Mouse (Mus musculus): ENCODE measurements around the gene Ramp1. TPM values are rescaled to one million over a fixed set of nuclear protein-coding genes. Genes with fewer than 3 reads are reported as not detected.

Gene Ramp1
- polyA plus RNA-seq, 1 experiment from 2014 or later, result 5.2 TPM

DNA sequence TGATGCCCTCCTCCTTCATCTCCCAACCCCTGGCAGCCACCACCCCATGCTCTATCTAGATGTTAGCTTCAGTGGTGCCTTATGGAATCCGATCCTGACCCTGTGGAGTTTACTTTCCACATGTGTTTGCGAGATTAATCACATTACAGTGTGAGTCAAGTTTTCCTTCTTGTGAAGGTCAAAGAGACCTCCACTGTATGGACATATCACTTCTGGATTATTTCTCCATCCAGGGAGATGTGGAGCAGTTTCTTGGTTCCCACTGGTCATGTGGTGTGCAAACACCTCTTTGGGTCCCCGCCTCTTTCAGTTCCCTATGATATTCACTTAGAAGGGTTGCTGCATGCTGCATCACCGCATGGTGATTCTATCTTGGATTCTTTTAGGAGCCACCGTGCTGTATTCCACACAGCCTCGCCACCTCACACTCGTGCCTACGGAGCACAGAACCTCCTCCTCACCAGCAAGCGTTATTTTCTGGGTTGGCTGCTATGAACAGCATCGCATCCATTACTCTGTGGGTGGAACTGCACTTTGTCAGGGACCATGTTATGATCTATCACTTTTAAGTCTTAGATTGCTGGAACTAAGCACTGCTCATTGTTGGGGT lies 9.3 kb downstream of the Ramp1 start:
- Histone ChIP-seq H3K4me1 (ENCODE audit: control insufficient read depth, low read depth, low read length) (peaks cover 4% of the 10 kb centered on the region), H3K9me3 (replicated peaks; ENCODE audit: control insufficient read depth, low read length) (no peaks in the 10 kb centered on the region), H3K4me3 (ENCODE audit: low read depth, low read length) (no peak overlapping the region), H3K36me3 (ENCODE audit: control insufficient read depth, insufficient read depth) (no peaks in the 10 kb centered on the region), H3K27ac (ENCODE audit: low read length) (no peak overlapping the region), H3K9ac (ENCODE audit: low read depth, low read length) (no peak overlapping the region), H3K27me3 (ENCODE audit: control insufficient read depth, insufficient read depth, low read depth, low read length) (no peaks in the 10 kb centered on the region), H3K4me2 (ENCODE audit: low read depth, low read length) (no peak overlapping the region)
- ATAC-seq (ENCODE audit: low read depth), result no peak
- 72% methylated on average over 10 of the region's 10 CpGs for WGBS (ENCODE audit: insufficient replicate concordance)

- Histone ChIP-seq H3K27ac (ENCODE audit: low read length) (no peak overlapping the region), H3K4me2 (ENCODE audit: low read depth, low read length) (no peak overlapping the region), H3K36me3 (ENCODE audit: control insufficient read depth, insufficient read depth) (no peaks in the 10 kb centered on the region), H3K9ac (ENCODE audit: low read depth, low read length) (no peak overlapping the region), H3K9me3 (replicated peaks; ENCODE audit: control insufficient read depth, low read length) (no peaks in the 10 kb centered on the region), H3K4me1 (ENCODE audit: control insufficient read depth, low read depth, low read length) (peaks cover 4% of the 10 kb centered on the region), H3K4me3 (ENCODE audit: low read depth, low read length) (no peak overlapping the region), H3K27me3 (ENCODE audit: control insufficient read depth, insufficient read depth, low read depth, low read length) (no peaks in the 10 kb centered on the region)
- no peak for ATAC-seq (ENCODE audit: low read depth)
- 65% methylated on average over 8 of the region's 8 CpGs for WGBS (ENCODE audit: insufficient replicate concordance)
Measured at GRCm38 (mm10) chr1:91192184-91192583, 12.6 kb downstream of the Ramp1 start.

GRCm38 (mm10) chr1:91193242-91193641 lies 13.6 kb downstream of the Ramp1 start:
- 37% methylated on average over 4 of the region's 4 CpGs for WGBS (ENCODE audit: insufficient replicate concordance)
- Histone ChIP-seq H3K27me3 (ENCODE audit: control insufficient read depth, insufficient read depth, low read depth, low read length) (no peaks in the 10 kb centered on the region), H3K27ac (ENCODE audit: low read length) (no peak overlapping the region), H3K9me3 (replicated peaks; ENCODE audit: control insufficient read depth, low read length) (no peaks in the 10 kb centered on the region), H3K4me2 (ENCODE audit: low read depth, low read length) (no peak overlapping the region), H3K4me3 (ENCODE audit: low read depth, low read length) (no peak overlapping the region), H3K4me1 (ENCODE audit: control insufficient read depth, low read depth, low read length) (peaks cover under 1% of the 10 kb centered on the region), H3K9ac (ENCODE audit: low read depth, low read length) (no peak overlapping the region), H3K36me3 (ENCODE audit: control insufficient read depth, insufficient read depth) (no peaks in the 10 kb centered on the region)
- no peak for ATAC-seq (ENCODE audit: low read depth)

GRCm38 (mm10) chr1:91193680-91194079 lies 14.1 kb downstream of the Ramp1 start:
- 61% methylated on average over 4 of the region's 4 CpGs for WGBS (ENCODE audit: insufficient replicate concordance)
- H3K9me3 ChIP-seq (replicated peaks; ENCODE audit: control insufficient read depth, low read length), result no peaks in the 10 kb centered on the region
- no peaks in the 10 kb centered on the region for H3K27me3 ChIP-seq (ENCODE audit: control insufficient read depth, insufficient read depth, low read depth, low read length)
- H3K9ac ChIP-seq (ENCODE audit: low read depth, low read length), result no peak overlapping the region
- no peak overlapping the region for H3K4me2 ChIP-seq (ENCODE audit: low read depth, low read length)
- H3K36me3 ChIP-seq (ENCODE audit: control insufficient read depth, insufficient read depth), result no peaks in the 10 kb centered on the region
- no peaks in the 10 kb centered on the region for H3K4me1 ChIP-seq (ENCODE audit: control insufficient read depth, low read depth, low read length)
- no peak for ATAC-seq (ENCODE audit: low read depth)
- no peak overlapping the region for H3K27ac ChIP-seq (ENCODE audit: low read length)
- no peak overlapping the region for H3K4me3 ChIP-seq (ENCODE audit: low read depth, low read length)

DNA sequence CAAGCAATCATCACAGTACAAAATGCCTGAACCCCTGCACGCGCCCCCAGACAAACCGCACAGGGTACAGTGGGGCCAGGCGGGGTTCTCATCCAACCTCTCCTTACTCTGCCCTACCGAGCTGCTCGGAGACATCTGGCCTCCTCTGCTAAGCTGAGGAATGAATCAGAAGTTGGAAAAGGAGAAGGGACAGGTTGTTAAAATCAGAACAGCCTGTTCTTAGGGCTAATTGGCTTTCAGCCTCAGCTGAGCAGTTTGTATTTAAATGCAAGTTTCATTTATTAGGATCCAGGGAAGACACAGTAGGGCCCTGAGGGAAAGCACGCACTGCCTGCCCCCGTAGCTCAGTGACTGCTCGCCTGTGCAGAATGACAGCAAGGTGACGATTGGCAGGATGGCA lies 20.2 kb downstream of the Ramp1 start:
- Histone ChIP-seq H3K4me3 (ENCODE audit: low read depth, low read length) (no peak overlapping the region), H3K27ac (ENCODE audit: low read length) (no peak overlapping the region), H3K27me3 (ENCODE audit: control insufficient read depth, insufficient read depth, low read depth, low read length) (no peaks in the 10 kb centered on the region), H3K4me1 (ENCODE audit: control insufficient read depth, low read depth, low read length) (no peaks in the 10 kb centered on the region), H3K9ac (ENCODE audit: low read depth, low read length) (no peak overlapping the region), H3K36me3 (ENCODE audit: control insufficient read depth, insufficient read depth) (no peaks in the 10 kb centered on the region), H3K4me2 (ENCODE audit: low read depth, low read length) (no peak overlapping the region), H3K9me3 (replicated peaks; ENCODE audit: control insufficient read depth, low read length) (no peaks in the 10 kb centered on the region)
- 82% methylated on average over 10 of the region's 10 CpGs for WGBS (ENCODE audit: insufficient replicate concordance)
- no peak for ATAC-seq (ENCODE audit: low read depth)

GRCm38 (mm10) chr1:91201122-91201521 lies 21.5 kb downstream of the Ramp1 start:
- no peak overlapping the region for H3K27ac ChIP-seq (ENCODE audit: low read length)
- no peaks in the 10 kb centered on the region for H3K4me1 ChIP-seq (ENCODE audit: control insufficient read depth, low read depth, low read length)
- H3K9me3 ChIP-seq (replicated peaks; ENCODE audit: control insufficient read depth, low read length), result no peaks in the 10 kb centered on the region
- WGBS (ENCODE audit: insufficient replicate concordance), result 57% methylated on average over 3 of the region's 3 CpGs
- H3K27me3 ChIP-seq (ENCODE audit: control insufficient read depth, insufficient read depth, low read depth, low read length), result no peaks in the 10 kb centered on the region
- H3K36me3 ChIP-seq (ENCODE audit: control insufficient read depth, insufficient read depth), result no peaks in the 10 kb centered on the region
- no peak overlapping the region for H3K4me2 ChIP-seq (ENCODE audit: low read depth, low read length)
- no peak overlapping the region for H3K4me3 ChIP-seq (ENCODE audit: low read depth, low read length)
- H3K9ac ChIP-seq (ENCODE audit: low read depth, low read length), result no peak overlapping the region
- ATAC-seq (ENCODE audit: low read depth), result no peak

GRCm38 (mm10) chr1:91204221-91204765 lies 24.7 kb downstream of the Ramp1 start:
- H3K4me3 ChIP-seq (ENCODE audit: low read depth, low read length), result no peak overlapping the region
- H3K4me2 ChIP-seq (ENCODE audit: low read depth, low read length), result no peak overlapping the region
- H3K9ac ChIP-seq (ENCODE audit: low read depth, low read length), result no peak overlapping the region
- no peak overlapping the region for H3K27ac ChIP-seq (ENCODE audit: low read length)
- H3K4me1 ChIP-seq (ENCODE audit: control insufficient read depth, low read depth, low read length), result no peaks in the 10 kb centered on the region
- no peak for ATAC-seq (ENCODE audit: low read depth)
- H3K9me3 ChIP-seq (replicated peaks; ENCODE audit: control insufficient read depth, low read length), result no peaks in the 10 kb centered on the region
- H3K27me3 ChIP-seq (ENCODE audit: control insufficient read depth, insufficient read depth, low read depth, low read length), result no peaks in the 10 kb centered on the region
- H3K36me3 ChIP-seq (ENCODE audit: control insufficient read depth, insufficient read depth), result no peaks in the 10 kb centered on the region
- WGBS (ENCODE audit: insufficient replicate concordance), result 64% methylated on average over 5 of the region's 5 CpGs

DNA sequence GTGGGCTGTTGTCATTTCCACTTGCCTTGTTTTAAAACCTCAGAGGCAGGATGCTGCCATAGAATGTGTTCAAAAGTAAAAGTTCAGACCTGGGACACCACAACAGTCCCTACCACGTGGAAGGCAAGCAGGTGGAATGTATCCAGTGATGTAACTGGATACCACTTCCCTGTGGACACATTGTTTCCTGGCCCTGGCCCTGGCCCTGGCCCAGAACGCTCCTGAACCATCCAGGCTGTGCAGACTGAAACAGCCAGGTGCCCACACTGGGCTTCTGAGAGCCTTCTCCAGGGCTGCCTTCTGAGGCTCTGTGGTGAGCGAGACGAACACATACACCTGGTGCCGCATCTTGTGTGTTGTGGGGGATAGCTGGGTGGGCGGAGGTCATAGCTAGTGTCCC lies 26.0 kb downstream of the Ramp1 start:
- no peak overlapping the region for H3K4me3 ChIP-seq (ENCODE audit: low read depth, low read length)

DNA sequence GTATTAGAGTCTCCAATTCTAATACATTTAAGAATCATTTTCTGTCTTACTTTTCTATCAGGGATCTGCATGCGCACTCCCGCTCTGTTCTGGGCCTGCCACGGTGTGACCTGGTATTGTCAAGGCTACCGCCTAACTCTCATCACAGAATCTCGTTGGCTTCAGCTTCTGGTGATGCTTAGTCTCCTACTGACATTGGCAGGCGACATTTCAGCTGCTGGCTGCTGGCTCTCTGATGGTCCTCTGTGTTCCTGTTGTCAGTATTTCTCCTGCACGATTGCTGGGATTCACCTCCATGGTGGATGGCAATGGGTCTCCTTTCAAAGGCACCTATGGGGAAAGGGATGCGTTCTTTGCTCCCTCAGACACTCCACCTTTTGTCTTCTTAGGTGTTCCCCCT lies 26.7 kb downstream of the Ramp1 start:
- no peaks in the 10 kb centered on the region for H3K4me1 ChIP-seq (ENCODE audit: control insufficient read depth, low read depth, low read length)
- no peak overlapping the region for H3K4me3 ChIP-seq (ENCODE audit: low read depth, low read length)
- no peaks in the 10 kb centered on the region for H3K9me3 ChIP-seq (replicated peaks; ENCODE audit: control insufficient read depth, low read length)
- no peak for ATAC-seq (ENCODE audit: low read depth)
- no peak overlapping the region for H3K9ac ChIP-seq (ENCODE audit: low read depth, low read length)
- 65% methylated on average over 8 of the region's 8 CpGs for WGBS (ENCODE audit: insufficient replicate concordance)
- H3K36me3 ChIP-seq (ENCODE audit: control insufficient read depth, insufficient read depth), result no peaks in the 10 kb centered on the region
- no peak overlapping the region for H3K27ac ChIP-seq (ENCODE audit: low read length)
- no peak overlapping the region for H3K4me2 ChIP-seq (ENCODE audit: low read depth, low read length)
- no peaks in the 10 kb centered on the region for H3K27me3 ChIP-seq (ENCODE audit: control insufficient read depth, insufficient read depth, low read depth, low read length)

More for the DNA sequence above, 26.0 kb downstream of the Ramp1 start:
- Histone ChIP-seq H3K9me3 (replicated peaks; ENCODE audit: control insufficient read depth, low read length) (no peaks in the 10 kb centered on the region), H3K4me1 (ENCODE audit: control insufficient read depth, low read depth, low read length) (no peaks in the 10 kb centered on the region), H3K4me2 (ENCODE audit: low read depth, low read length) (no peak overlapping the region), H3K36me3 (ENCODE audit: control insufficient read depth, insufficient read depth) (no peaks in the 10 kb centered on the region), H3K9ac (ENCODE audit: low read depth, low read length) (no peak overlapping the region), H3K27ac (ENCODE audit: low read length) (no peak overlapping the region), H3K27me3 (ENCODE audit: control insufficient read depth, insufficient read depth, low read depth, low read length) (no peaks in the 10 kb centered on the region)
- ATAC-seq (ENCODE audit: low read depth), result no peak
- 69% methylated on average over 6 of the region's 6 CpGs for WGBS (ENCODE audit: insufficient replicate concordance)
